Mouse (Mus musculus) right cerebral cortex, adult 2 months (tissue): ENCODE data around the gene Kcnip1.

Experiments
- DNase-seq, 2 experiments: peaks; one replicate each; pipeline ENCODE4 v3.0.0; 2021 to 2022; ENCODE audit warnings: low spot score in 2 of 2

Gene Kcnip1

DNA sequence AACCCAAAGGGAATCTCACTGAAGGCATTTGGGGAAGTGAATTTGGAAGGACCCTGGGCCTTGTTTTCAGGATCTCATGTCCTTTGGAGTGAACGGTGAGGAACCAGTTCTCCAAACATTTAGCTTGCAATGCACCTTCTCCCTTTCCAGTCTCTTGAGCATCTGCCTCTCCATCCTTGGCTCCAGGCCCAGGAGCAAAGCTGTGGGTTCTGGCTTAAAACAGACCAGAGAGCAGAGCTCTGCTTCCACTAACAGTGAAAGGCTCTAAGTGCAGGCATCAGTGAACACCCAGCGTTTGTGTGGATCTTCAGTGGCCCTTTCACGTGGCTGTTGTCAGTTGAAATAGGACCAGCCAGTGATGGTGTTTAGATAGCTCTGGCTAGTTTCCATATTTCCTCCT is 307.0 kb downstream of the Kcnip1 start:
- DNase-seq: peak; percentile 58 to 66

DNA sequence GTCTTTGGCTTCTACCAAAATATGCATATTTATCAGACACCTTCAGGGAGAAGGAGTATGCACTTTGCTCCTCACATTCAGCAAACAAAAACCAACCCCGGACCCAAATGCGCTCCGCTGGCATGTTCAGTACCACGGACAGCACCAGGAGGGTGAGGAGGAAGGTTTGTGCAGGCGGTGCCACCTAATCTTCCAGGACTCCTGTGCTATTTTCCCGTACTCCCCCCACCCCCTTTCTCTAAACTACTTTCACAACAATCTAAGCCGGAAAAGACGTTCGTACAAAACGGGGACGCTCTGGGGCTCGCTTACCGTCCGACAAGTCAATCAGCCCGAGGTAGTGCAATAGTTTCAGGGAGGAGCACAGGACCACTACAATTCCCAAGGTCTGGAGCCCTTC is 312.8 kb downstream of the Kcnip1 start:
- no peak for DNase-seq

DNA sequence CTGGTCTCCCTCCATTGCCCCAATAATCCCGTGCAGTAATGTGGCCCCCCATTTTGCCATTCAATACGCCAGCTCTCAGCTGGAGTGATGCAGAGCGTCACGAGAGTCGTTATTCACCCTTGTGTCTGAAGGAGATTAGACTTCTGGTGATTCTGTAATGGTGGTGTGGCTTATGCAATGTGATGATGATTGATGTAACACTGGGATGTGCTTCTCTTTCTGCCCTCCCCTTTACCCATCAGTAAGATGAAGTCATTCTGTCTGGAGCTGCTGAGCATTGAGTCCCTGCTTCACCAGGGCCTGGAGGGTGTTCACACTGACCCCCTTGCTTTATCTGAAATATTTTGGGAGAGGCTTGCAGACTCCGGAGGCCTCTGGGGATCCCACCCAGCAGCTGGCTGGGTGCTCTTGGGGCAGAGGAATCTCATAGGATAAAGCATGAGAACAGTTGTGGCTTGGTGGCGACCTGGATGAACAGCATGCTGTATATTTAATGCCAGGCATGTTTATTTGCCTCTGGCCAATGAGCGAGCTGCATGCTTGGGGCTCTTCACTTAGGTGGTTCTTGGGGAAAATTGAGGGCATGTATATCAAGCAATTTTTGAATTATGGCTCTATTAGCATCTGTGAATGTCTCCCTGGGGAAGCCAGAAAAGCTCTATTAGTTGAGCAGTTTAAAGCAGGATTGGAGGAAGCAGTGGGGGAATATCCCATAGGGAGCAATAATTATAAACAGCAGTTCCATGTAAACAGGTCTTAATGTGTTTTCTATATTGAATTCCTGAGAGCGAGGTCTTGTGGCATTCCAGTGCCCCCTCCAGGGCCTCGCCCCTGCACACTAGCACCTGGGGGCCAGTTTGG is 322.6 kb downstream of the Kcnip1 start:
- DNase-seq: no peak

DNA sequence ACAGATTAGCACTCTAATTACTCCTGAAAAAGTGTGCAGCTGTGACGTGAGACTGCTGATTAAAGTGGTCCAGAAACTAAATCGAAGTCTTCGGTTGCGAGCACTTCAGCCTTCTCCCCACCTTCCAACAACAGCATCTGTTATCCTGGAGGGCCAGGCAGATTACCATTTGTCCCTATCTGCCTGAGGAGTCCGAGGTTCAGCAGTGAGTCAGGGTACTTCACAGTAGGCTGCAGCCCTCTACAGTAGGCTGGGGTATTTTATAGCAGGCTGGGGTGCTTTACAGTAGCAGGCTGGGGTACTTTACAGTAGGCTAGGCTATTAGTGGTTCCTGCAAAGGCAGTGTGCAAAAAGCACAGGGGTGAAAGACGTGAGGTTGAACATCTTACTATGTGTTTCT is 324.6 kb downstream of the Kcnip1 start:
- no peak for DNase-seq

DNA sequence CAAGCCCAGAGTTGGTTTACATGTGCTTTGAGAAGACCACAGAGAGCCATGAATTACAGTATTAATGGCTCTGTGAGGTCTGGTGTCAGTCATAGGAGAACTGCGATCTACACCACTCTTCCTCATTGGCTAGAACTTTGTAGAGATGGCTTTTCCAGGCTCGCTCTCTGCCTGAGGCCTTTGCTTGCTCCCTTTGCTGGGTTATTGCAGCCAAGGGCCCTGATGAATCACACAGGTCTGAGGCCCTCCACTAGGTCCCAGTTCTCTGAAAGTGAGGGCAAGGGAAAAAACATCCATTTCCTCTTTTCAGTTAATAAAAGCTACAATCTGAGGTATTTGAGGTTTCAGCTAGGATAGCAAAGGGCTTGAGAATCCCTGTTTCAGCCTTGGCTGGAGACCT is 329.4 kb downstream of the Kcnip1 start:
- no peak for DNase-seq

DNA sequence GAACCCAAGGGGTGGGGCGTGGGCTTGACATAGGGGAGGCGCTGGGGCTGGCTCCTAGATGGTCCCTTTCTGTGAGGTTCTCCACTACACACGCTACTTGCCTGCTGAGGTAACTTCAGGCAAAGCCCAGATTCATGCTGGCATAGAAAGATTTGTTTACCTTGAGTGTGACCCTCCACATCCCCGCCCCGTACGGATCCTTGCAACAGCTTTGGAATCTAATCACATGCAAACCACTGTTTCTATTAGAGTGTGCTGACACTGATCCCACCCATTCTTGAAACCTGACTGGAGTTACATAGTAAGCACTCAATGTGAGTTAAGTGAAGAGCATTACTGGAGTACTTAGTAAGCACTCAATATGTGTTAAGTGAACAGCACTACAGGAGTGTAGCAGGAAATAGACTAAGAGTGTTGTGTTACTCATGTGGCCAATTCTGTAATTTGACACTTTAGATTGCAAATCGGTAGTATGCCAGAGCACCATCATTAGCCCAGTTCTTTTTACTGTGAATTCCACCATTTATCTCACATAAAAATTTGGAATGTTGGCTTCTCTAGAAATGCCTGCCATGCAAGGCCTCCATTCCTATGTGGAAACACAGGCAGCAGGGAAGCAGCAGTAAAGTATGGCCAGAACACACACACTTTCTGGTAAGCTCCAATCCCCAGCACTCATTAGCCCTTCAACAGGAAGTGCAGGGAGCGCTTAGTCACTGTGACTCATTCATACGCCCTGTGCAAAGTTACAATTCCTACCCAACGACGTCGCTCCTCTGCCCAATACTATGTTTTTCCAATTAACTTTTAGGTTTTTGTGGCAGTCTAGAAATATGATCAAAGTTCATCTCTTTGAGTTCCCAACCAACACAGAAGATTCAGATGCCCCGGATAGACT is 332.7 kb downstream of the Kcnip1 start:
- DNase-seq: no peak

DNA sequence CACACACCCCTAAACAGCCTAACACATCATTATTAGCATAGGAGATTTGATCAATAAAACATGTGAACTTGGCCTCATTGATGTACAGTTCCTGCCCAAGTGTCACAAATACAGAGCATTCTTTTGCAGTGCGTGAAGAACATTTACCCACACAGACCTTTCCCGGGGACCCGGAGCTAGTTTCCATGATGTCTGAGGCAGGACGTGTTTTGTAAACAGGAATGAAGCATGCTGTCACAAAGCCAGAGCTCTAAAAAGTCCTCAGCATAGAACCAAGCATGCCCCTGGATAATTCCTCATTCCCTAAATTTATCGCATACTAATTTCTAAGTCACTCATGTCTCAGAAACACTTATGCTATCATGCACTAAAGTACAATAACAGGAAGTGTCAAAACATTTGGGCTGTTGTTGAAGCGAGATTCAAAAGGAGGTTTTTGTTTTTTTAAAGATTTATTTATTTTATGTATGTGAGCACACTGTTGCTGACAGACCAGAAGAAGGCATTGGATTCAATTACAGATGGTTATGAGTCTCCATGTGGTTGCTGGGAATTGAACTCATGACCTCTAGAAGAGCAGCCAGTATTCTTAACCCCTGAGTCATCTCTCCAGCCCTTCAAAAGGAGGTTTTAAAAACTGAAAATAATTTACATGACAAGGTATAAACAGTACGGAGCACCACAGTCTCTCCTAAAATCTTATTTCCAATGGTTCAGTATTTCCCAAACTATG is 336.9 kb downstream of the Kcnip1 start:
- DNase-seq: no peak

DNA sequence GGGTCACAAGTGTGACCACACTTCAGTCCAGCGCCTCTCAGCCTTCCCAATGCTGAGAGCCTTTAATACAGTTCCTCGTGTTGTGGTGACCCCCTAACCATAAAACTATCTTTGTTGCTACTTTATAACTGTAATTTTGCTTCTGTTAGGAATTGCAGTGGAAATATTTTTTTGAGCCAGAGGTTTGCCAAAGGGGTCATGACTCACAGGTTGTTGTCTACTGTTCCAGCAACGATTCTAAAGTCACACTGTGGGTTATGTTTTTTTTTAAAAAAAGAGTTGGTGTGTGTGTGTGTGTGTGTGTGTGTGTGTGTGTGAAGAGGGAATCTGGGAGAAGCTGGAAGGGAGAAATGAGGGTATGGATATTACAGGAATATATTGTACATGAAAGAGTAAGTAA is 337.7 kb downstream of the Kcnip1 start:
- DNase-seq: no peak

DNA sequence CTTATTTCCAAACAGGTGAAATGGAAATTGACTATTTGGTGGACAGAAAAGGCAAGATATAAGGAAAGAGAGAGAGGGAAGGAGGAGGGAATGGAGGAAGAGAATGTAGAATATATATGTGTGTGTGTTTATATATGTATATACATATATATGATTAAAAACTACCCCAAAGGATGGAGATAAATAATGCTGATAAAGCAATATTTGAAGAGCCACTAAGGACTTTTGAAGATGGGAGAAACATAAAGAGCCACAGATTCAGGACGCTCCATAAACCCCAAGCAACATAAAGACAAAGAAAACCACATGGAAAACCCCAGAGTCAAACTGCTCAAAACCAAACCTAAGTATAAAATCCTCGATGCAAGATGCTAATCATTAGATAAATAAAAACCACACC is 338.5 kb downstream of the Kcnip1 start:
- no peak for DNase-seq

DNA sequence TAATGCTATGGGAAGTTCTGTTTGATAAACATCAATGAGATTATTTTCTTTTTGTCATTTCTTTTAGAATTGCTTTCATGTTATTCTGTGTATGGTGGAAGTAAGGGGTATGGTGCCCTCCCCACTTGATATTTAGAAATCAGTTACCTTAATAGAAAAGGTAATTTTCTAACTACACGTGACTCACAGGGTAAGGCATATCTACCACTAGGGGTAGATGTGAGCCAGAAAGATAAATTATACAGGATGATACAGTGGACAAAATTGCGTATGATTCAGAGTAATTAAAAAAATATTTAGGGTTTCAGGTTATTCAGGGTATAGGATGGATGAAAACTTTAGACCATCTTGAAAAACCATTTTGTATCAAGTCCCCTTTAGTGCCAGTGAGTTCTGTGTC is 343.6 kb downstream of the Kcnip1 start:
- DNase-seq: no peak

DNA sequence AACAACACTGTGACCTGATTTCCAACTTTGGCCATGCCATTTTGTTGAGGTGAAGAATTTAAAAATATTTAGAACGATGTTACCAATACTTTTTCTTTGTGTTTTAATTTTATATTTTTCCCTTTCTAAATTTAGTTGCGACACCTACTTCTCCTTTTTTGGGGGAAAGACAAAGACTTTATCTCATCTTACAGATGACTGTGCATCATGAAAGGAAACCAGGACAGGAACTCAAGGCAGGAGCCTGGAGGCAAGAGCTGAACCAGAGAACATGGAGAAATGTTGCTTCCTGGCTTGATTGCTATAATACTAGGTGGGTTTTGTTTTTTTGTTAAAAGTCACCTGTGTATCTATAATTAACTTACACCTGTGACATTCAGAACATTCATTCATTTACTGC is 355.8 kb downstream of the Kcnip1 start:
- no peak for DNase-seq

DNA sequence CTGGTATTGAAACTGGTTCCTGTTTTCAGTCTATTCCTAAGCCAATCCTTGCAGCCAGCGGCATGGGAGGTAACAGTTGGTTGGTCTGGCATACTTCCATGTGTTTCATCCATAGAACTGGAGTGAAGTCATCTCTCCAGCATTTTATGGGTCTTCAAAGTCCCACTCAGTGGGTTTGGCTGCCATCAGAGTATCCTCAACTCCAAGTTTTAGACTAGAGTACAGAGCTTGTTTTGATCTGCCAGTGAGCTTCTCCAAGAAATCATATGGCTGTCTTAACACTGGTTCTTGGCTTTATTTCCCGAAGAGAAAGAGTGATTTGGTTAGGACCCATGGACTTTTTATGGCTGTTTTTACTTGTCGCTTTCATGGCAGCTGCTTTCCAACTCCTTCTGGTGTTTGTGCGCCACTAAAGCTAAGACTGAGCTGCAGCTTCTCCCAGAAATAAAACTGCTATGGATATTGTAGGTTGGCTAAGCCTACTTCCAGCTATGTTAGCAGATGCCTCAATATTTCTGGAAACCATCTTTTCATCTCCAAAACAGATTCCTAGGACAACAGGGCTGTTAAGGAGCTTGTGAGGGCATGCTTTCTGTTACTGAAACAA is 365.7 kb downstream of the Kcnip1 start:
- peak; percentile 6 to 18 for DNase-seq

DNA sequence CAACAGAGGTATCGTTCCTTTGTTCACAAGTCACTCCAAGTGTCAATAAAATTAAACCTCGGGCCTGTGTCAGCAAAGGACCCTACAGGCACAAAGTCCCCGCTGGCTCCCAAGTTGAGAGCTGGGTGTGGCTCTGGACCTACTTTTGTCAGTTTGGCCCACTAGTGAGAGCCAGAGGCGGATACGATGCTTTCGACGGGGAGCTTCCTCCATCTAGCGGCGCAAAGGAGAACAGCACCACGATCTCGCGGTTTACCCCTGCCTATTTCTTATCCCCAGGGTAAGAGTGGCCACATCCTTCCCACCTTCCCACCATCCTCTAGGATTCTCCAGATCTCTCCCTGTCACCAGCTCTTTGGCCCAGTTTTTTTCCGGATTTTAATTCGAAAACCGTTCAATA is 378.7 kb downstream of the Kcnip1 start:
- peak; percentile 84 to 85 for DNase-seq

DNA sequence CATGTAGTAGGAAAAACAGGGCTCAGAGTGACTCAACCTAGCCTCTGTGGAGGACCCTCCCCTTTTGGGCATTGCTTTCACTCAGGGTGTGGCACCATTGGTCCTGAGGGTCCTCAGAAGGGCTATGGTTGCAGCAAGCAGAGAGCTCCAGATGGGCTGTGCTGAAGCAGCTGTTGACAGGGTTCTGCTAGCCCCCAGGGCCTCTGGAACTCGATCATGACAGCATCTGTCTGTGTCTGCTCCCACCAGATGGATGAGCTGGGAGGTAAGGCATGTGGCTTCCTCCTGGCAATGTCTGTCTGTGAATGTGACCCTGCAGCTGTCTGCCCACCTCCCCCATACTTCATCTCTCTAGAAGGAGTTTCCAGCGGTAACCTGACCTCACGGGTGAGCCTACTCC is 385.2 kb downstream of the Kcnip1 start:
- DNase-seq: no peak

DNA sequence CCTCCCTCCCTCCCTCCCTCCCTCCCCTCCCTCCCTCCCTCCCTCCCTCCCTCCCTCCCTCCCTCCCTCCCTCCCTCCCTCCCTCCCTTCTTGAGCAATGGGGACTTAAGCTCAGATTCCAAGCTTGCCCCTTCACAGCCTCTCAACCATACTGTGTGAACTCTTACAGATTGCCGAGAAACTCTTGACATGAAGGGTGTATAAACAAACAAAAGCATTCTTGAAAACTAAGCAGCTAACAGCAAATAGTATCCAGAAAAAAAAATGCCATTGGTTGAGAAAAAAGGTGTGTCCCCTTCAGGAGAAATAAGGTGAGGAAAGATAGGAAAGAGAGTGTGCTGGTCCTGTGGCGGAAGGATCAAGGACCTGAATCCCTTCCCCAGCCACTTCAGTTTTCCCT is 389.8 kb downstream of the Kcnip1 start:
- no peak for DNase-seq

DNA sequence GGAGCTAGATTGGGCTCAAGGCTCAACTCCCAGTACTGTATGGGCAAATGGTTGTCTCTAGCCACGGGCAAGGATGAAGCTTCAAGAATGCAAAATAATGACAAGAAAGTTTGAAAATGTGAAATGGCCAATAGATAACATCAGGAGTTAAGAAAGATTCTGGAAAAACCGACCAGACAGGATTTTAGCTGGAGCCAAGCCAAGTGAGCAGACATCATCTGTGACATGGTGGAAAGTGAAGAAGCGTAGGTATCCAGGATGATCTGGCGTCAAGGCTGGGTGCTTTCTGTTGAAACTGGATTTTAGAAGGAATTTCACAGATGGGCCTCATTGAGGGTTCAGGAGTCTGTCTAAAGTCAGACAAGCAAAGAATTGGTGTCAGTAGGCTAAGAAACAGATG is 394.0 kb downstream of the Kcnip1 start, which contains the start of gene D130052B06Rik:
D130052B06Rik (plus strand) TSS at position 317 of the 400 bp plus-strand sequence.
- DNase-seq: no peak

DNA sequence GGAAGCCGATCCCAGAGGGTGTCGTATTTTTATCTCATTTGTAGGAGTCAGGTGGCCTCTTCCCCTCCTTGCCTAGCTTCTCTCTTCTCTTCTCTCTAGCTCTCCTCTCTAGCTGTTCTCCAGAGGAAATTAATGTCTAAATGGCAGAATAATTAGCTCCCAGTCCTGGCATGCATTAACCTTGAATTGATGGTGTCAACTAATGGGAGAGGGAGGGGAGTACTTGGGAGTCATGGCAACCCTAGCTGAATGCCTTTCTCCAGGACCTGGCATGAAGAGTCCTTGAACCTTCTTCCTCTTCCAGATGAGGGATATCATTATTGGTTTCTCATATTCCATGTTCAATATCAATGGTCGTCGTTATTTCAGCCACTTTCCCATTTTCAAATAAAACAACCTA is 396.3 kb downstream of the Kcnip1 start:
- DNase-seq: no peak

DNA sequence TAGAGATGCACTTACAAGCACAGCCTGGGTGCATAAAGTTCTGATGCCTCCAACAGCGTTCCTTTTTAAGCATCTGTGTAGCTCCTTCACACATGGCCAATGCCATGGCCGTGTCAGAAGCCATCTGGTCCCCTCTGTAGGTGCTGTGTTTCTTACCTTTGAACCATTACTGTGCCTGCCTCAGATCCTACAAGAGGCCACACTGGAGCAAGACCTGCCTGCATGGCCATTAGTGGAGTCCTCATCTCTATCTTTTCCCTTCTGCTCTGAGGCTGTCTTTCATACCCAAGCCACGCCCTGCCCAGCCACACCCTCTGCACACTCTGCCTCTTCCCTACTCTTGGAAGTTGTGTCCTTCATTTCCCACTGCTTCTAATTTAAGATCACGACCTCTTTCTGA is 400.1 kb downstream of the Kcnip1 start:
- DNase-seq: no peak

DNA sequence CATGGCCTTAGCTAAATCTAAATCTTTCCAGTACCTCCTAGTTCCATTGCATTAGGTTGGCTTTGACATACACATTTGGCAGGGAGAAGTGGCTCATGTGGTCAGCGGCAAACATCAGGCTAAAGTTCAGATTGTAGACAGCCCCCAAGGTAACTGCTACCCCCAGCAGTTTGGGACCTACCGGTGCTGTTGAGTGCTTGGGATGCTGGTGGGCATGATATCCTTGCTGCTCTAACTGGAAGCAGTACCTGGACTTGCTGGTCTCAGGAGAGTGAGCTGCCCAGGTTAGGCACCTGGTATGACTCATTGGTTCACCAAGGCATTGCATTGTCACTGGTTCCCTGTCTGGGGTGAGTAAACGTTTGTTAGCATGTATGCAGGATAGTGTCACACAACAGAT is 402.2 kb downstream of the Kcnip1 start:
- DNase-seq: no peak

DNA sequence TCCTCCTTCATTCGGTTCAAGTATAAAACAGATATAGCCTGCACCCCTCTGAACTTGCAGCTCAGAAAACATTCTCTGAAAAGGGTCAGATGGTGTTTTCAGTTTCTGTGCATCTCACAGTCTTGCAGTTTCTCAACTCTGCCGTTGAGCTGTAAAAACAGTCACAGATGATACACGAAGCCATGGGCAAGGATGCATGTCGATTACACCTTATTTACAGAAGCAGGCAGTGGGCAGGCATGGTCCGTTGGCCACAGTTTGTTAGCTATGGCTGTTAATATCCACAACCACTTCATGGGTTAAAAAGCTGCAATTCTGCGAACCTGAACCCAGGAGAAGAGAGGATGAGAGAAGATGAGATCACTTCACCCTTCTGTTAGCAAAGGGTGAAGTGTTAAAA is 406.3 kb downstream of the Kcnip1 start:
- no peak for DNase-seq

DNA sequence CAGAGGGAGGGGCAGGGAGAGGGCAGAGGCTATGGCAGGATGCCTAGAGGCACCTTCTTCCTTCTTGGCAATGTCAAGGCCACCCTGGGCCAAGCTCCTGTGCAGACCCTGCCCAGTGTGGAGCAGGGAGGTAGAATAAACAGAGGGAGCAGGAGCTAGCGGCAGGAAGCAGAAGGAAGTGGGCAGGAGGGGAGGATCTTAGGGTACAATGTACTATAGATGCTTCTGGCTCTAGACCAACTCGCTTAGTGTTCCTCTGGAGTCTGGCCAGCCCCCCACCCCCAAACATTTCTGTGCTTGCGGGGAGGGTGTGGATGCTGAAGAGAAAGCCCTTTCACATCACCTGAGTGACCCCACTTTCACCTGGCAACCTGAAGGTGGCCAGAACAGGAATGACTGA is 413.3 kb downstream of the Kcnip1 start:
- DNase-seq: no peak
